Mouse (Mus musculus): ENCODE data around the gene Scyl2. TPM values are rescaled to one million over a fixed set of nuclear protein-coding genes. Genes with fewer than 3 reads are reported as not detected.

Scyl2 gene
- polyA plus RNA-seq, 1 experiment from 2014 or later = 6.2 TPM

- no peak overlapping the region for H3K4me3 ChIP-seq
- WGBS = 85% methylated on average over 7 of the region's 7 CpGs
- H3K36me3 ChIP-seq = peaks cover 13% of the 10 kb centered on the region; the same call in 1 of the 2 replicates
- no peaks in the 10 kb centered on the region for H3K4me1 ChIP-seq
- no peak overlapping the region for H3K27ac ChIP-seq
- no peak for DNase-seq (ENCODE audit: low spot score)
- no peaks in the 10 kb centered on the region for H3K27me3 ChIP-seq (ENCODE audit: insufficient read depth, poor library complexity, severe bottlenecking)
- H3K9me3 ChIP-seq = no peaks in the 10 kb centered on the region
Measured at GRCm38 (mm10) chr10:89667571-89667970, 18.5 kb downstream of the Scyl2 start.

GRCm38 (mm10) chr10:89665679-89666078 lies 20.4 kb downstream of the Scyl2 start:
- no peaks in the 10 kb centered on the region for H3K4me1 ChIP-seq
- 87% methylated on average over 9 of the region's 9 CpGs for WGBS
- no peaks in the 10 kb centered on the region for H3K27me3 ChIP-seq (ENCODE audit: insufficient read depth, poor library complexity, severe bottlenecking)
- no peak overlapping the region for H3K4me3 ChIP-seq
- DNase-seq (ENCODE audit: low spot score) = no peak
- H3K36me3 ChIP-seq = peaks cover 25% of the 10 kb centered on the region
- no peak overlapping the region for H3K27ac ChIP-seq
- no peaks in the 10 kb centered on the region for H3K9me3 ChIP-seq

- Histone ChIP-seq H3K36me3 (peaks cover 28% of the 10 kb centered on the region), H3K4me3 (no peak overlapping the region)
- WGBS = 91% methylated on average over 8 of the region's 8 CpGs
Measured at GRCm38 (mm10) chr10:89664977-89665645, 21.0 kb downstream of the Scyl2 start.

GRCm38 (mm10) chr10:89656366-89656765 lies 29.7 kb downstream of the Scyl2 start:
- WGBS = 89% methylated on average over 5 of the region's 5 CpGs
- H3K27me3 ChIP-seq (ENCODE audit: insufficient read depth, poor library complexity, severe bottlenecking) = no peaks in the 10 kb centered on the region

More at GRCm38 (mm10) chr10:89664977-89665645, 21.0 kb downstream of the Scyl2 start:
- H3K9me3 ChIP-seq = no peaks in the 10 kb centered on the region
- no peaks in the 10 kb centered on the region for H3K4me1 ChIP-seq
- H3K27ac ChIP-seq = no peak overlapping the region
- no peak for DNase-seq (ENCODE audit: low spot score)
- no peaks in the 10 kb centered on the region for H3K27me3 ChIP-seq (ENCODE audit: insufficient read depth, poor library complexity, severe bottlenecking)

GRCm38 (mm10) chr10:89652912-89653311 lies 33.2 kb downstream of the Scyl2 start:
- WGBS = 91% methylated on average over 8 of the region's 8 CpGs
- Histone ChIP-seq H3K36me3 (peaks cover 72% of the 10 kb centered on the region), H3K9me3 (no peaks in the 10 kb centered on the region), H3K4me1 (no peaks in the 10 kb centered on the region), H3K27me3 (ENCODE audit: insufficient read depth, poor library complexity, severe bottlenecking) (no peaks in the 10 kb centered on the region), H3K4me3 (no peak overlapping the region), H3K27ac (no peak overlapping the region)
- no peak for DNase-seq (ENCODE audit: low spot score)

More at GRCm38 (mm10) chr10:89656366-89656765, 29.7 kb downstream of the Scyl2 start:
- Histone ChIP-seq H3K27ac (no peak overlapping the region), H3K36me3 (peaks cover 69% of the 10 kb centered on the region), H3K9me3 (no peaks in the 10 kb centered on the region), H3K4me3 (no peak overlapping the region), H3K4me1 (no peaks in the 10 kb centered on the region)
- no peak for DNase-seq (ENCODE audit: low spot score)

- no peaks in the 10 kb centered on the region for H3K27me3 ChIP-seq (ENCODE audit: insufficient read depth, poor library complexity, severe bottlenecking)
- no peak overlapping the region for H3K27ac ChIP-seq
- H3K9me3 ChIP-seq = no peaks in the 10 kb centered on the region
- no peak overlapping the region for H3K4me3 ChIP-seq
- peaks cover 68% of the 10 kb centered on the region for H3K36me3 ChIP-seq
- no peaks in the 10 kb centered on the region for H3K4me1 ChIP-seq
- 87% methylated on average over 1 of the region's 1 CpGs for WGBS
- no peak for DNase-seq (ENCODE audit: low spot score)
Measured at GRCm38 (mm10) chr10:89651691-89652090, 34.4 kb downstream of the Scyl2 start.

GRCm38 (mm10) chr10:89646918-89647317 lies 39.2 kb downstream of the Scyl2 start:
- no peaks in the 10 kb centered on the region for H3K9me3 ChIP-seq
- no peak overlapping the region for H3K4me3 ChIP-seq
- H3K36me3 ChIP-seq = peaks cover 70% of the 10 kb centered on the region
- no peaks in the 10 kb centered on the region for H3K4me1 ChIP-seq
- no peaks in the 10 kb centered on the region for H3K27me3 ChIP-seq (ENCODE audit: insufficient read depth, poor library complexity, severe bottlenecking)
- WGBS = 89% methylated on average over 9 of the region's 9 CpGs
- no peak for DNase-seq (ENCODE audit: low spot score)
- H3K27ac ChIP-seq = no peak overlapping the region

- H3K27ac ChIP-seq = no peak overlapping the region
- no peaks in the 10 kb centered on the region for H3K9me3 ChIP-seq
- H3K27me3 ChIP-seq (ENCODE audit: insufficient read depth, poor library complexity, severe bottlenecking) = no peaks in the 10 kb centered on the region
- 84% methylated on average over 3 of the region's 3 CpGs for WGBS
- no peak overlapping the region for H3K4me3 ChIP-seq
- DNase-seq (ENCODE audit: low spot score) = no peak
- H3K4me1 ChIP-seq = no peaks in the 10 kb centered on the region
- peaks cover 26% of the 10 kb centered on the region for H3K36me3 ChIP-seq
Measured at GRCm38 (mm10) chr10:89637001-89637400, 49.1 kb downstream of the Scyl2 start.

GRCm38 (mm10) chr10:89635018-89635417 lies 51.1 kb downstream of the Scyl2 start:
- no peak for DNase-seq (ENCODE audit: low spot score)
- no peaks in the 10 kb centered on the region for H3K4me1 ChIP-seq
- no peak overlapping the region for H3K27ac ChIP-seq
- 86% methylated on average over 5 of the region's 5 CpGs for WGBS
- no peaks in the 10 kb centered on the region for H3K9me3 ChIP-seq
- H3K4me3 ChIP-seq = no peak overlapping the region
- no peaks in the 10 kb centered on the region for H3K27me3 ChIP-seq (ENCODE audit: insufficient read depth, poor library complexity, severe bottlenecking)
- peaks cover 9% of the 10 kb centered on the region; the same call in 1 of the 2 replicates for H3K36me3 ChIP-seq

- H3K36me3 ChIP-seq = peaks cover 3% of the 10 kb centered on the region; the same call in 1 of the 2 replicates
- H3K9me3 ChIP-seq = no peaks in the 10 kb centered on the region
- no peak overlapping the region for H3K4me3 ChIP-seq
- H3K4me1 ChIP-seq = no peaks in the 10 kb centered on the region
- H3K27me3 ChIP-seq (ENCODE audit: insufficient read depth, poor library complexity, severe bottlenecking) = no peaks in the 10 kb centered on the region
- WGBS = 77% methylated on average over 7 of the region's 7 CpGs
- DNase-seq (ENCODE audit: low spot score) = no peak
- no peak overlapping the region for H3K27ac ChIP-seq
Measured at GRCm38 (mm10) chr10:89633736-89634426, 52.2 kb downstream of the Scyl2 start.

- no peaks in the 10 kb centered on the region for H3K36me3 ChIP-seq
- WGBS = 83% methylated on average over 4 of the region's 4 CpGs
- no peak overlapping the region for H3K4me3 ChIP-seq
- no peak overlapping the region for H3K27ac ChIP-seq
- no peak for DNase-seq (ENCODE audit: low spot score)
- no peaks in the 10 kb centered on the region for H3K9me3 ChIP-seq
- no peaks in the 10 kb centered on the region for H3K4me1 ChIP-seq
- no peaks in the 10 kb centered on the region for H3K27me3 ChIP-seq (ENCODE audit: insufficient read depth, poor library complexity, severe bottlenecking)
Measured at GRCm38 (mm10) chr10:89633121-89633520, 53.0 kb downstream of the Scyl2 start.

- no peak overlapping the region for H3K4me3 ChIP-seq
- H3K4me1 ChIP-seq = no peaks in the 10 kb centered on the region
- WGBS = 71% methylated on average over 5 of the region's 5 CpGs
- no peaks in the 10 kb centered on the region for H3K9me3 ChIP-seq
- H3K27ac ChIP-seq = no peak overlapping the region
- H3K36me3 ChIP-seq = no peaks in the 10 kb centered on the region
- no peak for DNase-seq (ENCODE audit: low spot score)
- H3K27me3 ChIP-seq (ENCODE audit: insufficient read depth, poor library complexity, severe bottlenecking) = no peaks in the 10 kb centered on the region
Measured at GRCm38 (mm10) chr10:89631831-89632230, 54.3 kb downstream of the Scyl2 start.

- no peak overlapping the region for H3K4me3 ChIP-seq
- DNase-seq (ENCODE audit: low spot score) = no peak
- H3K4me1 ChIP-seq = no peaks in the 10 kb centered on the region
- no peaks in the 10 kb centered on the region for H3K27me3 ChIP-seq (ENCODE audit: insufficient read depth, poor library complexity, severe bottlenecking)
- H3K27ac ChIP-seq = no peak overlapping the region
- H3K36me3 ChIP-seq = no peaks in the 10 kb centered on the region
- no peaks in the 10 kb centered on the region for H3K9me3 ChIP-seq
- WGBS = 89% methylated on average over 1 of the region's 1 CpGs
Measured at GRCm38 (mm10) chr10:89630564-89630963, 55.5 kb downstream of the Scyl2 start.

Measured in heart, embryonic 10.5 days (tissue).